Mouse (Mus musculus): ENCODE results near the gene Rln1. TPM values are rescaled to one million over a fixed set of nuclear protein-coding genes. Genes with fewer than 3 reads are reported as not detected.

Gene Rln1
- polyA plus RNA-seq, 1 experiment from 2014 or later = 2.2 TPM

DNA sequence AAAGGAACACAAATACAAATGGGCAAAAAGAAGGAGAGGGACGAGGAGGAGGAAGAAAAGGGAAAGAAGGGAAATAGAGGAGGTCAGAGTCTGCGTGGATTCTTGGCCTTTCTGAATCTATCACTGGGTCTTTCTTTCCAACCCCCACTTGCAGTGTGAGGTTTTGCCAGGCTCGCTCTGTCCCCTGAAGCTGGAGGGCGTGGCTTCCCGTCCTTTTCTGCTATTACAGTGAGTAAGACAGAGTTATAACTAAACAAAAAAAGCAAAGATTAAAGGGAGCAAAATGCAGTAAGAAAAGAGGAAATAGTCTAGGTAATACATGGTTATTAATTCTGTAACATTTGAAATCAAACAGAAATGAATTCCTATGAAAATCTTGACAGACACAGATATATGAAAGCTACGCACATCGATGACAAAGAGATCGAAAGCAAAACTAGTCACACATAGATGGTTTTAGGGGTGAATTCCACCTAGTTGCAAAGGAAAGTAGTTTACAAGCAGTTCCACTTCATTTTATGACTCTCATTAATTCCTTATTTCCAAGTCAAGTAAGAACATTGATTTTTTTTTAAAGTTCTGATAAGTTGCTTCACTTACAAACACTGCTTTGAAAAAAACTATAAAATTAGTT is 10.9 kb downstream of the Rln1 start:
- Histone ChIP-seq H3K27ac (replicated peaks) (no peak overlapping the region), H3K36me3 (no peaks in the 10 kb centered on the region), H3K4me1 (replicated peaks) (peaks cover 7% of the 10 kb centered on the region), H3K9me3 (no peaks in the 10 kb centered on the region), H3K4me3 (no peak overlapping the region), H3K9ac (no peak overlapping the region), H3K4me2 (no peak overlapping the region), H3K27me3 (peaks cover 6% of the 10 kb centered on the region; the same call in 1 of the 2 replicates)
- WGBS = 78% methylated on average over 8 of the region's 8 CpGs
- ATAC-seq (ENCODE audit: low read depth) = no peak

GRCm38 (mm10) chr19:29312661-29313060 is 21.8 kb downstream of the Rln1 start:
- Histone ChIP-seq H3K4me2 (no peak overlapping the region), H3K4me3 (no peak overlapping the region), H3K4me1 (replicated peaks) (no peaks in the 10 kb centered on the region; the same call in 1 of the 2 replicates), H3K27me3 (no peaks in the 10 kb centered on the region), H3K9me3 (peaks cover 17% of the 10 kb centered on the region), H3K27ac (replicated peaks) (no peak overlapping the region), H3K36me3 (peaks cover 51% of the 10 kb centered on the region), H3K9ac (no peak overlapping the region)
- 55% methylated on average over 7 of the region's 7 CpGs for WGBS
- ATAC-seq (ENCODE audit: low read depth) = no peak

- Histone ChIP-seq H3K27me3 (no peaks in the 10 kb centered on the region), H3K4me2 (no peak overlapping the region), H3K9me3 (peaks cover 8% of the 10 kb centered on the region), H3K9ac (no peak overlapping the region), H3K4me3 (no peak overlapping the region), H3K4me1 (replicated peaks) (no peaks in the 10 kb centered on the region; the same call in 1 of the 2 replicates), H3K36me3 (peaks cover 54% of the 10 kb centered on the region), H3K27ac (replicated peaks) (no peak overlapping the region)
- no peak for ATAC-seq (ENCODE audit: low read depth)
- WGBS = 89% methylated on average over 8 of the region's 8 CpGs
Observed at GRCm38 (mm10) chr19:29311791-29312190, 22.7 kb downstream of the Rln1 start.

- ATAC-seq (ENCODE audit: low read depth) = no peak
Observed at GRCm38 (mm10) chr19:29308832-29309231, 25.6 kb downstream of the Rln1 start.

DNA sequence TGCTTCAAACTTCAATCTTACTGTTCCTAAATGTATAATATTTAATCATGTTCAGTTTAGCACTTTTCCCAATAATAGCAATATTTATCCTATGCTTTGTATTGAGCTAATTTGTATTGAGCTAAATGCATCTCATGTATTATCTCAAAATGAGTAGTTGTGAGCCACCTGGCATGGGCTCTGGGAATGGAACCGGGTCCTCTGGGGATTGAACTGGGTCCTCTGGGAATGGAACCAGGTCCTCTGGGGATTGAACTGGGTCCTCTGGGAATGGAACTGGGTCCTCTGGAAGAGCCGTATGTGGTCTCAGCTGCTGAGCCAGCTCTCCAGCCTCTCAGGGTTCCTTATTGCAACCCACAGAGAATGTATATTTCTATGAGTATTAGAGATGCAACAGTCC is 32.4 kb downstream of the Rln1 start:
- Histone ChIP-seq H3K4me1 (replicated peaks) (no peaks in the 10 kb centered on the region), H3K27ac (replicated peaks) (no peak overlapping the region), H3K9me3 (no peaks in the 10 kb centered on the region), H3K4me3 (no peak overlapping the region), H3K27me3 (no peaks in the 10 kb centered on the region), H3K9ac (no peak overlapping the region), H3K4me2 (no peak overlapping the region), H3K36me3 (peaks cover 65% of the 10 kb centered on the region)
- ATAC-seq (ENCODE audit: low read depth) = no peak
- 94% methylated on average over 2 of the region's 2 CpGs for WGBS

More at GRCm38 (mm10) chr19:29308832-29309231, 25.6 kb downstream of the Rln1 start:
- Histone ChIP-seq H3K4me1 (replicated peaks) (no peaks in the 10 kb centered on the region; the same call in 1 of the 2 replicates), H3K27ac (replicated peaks) (no peak overlapping the region), H3K9me3 (no peaks in the 10 kb centered on the region), H3K4me2 (no peak overlapping the region), H3K36me3 (peaks cover 56% of the 10 kb centered on the region), H3K27me3 (no peaks in the 10 kb centered on the region), H3K9ac (no peak overlapping the region), H3K4me3 (no peak overlapping the region)

- no peaks in the 10 kb centered on the region for H3K27me3 ChIP-seq
- H3K36me3 ChIP-seq = peaks cover 70% of the 10 kb centered on the region
- H3K4me1 ChIP-seq (replicated peaks) = no peaks in the 10 kb centered on the region
- H3K27ac ChIP-seq (replicated peaks) = no peak overlapping the region
- H3K9ac ChIP-seq = no peak overlapping the region
- no peak overlapping the region for H3K4me2 ChIP-seq
- WGBS = 90% methylated on average over 13 of the region's 13 CpGs
- H3K9me3 ChIP-seq = no peaks in the 10 kb centered on the region
- no peak overlapping the region for H3K4me3 ChIP-seq
- ATAC-seq (ENCODE audit: low read depth) = no peak
Observed at GRCm38 (mm10) chr19:29300919-29301318, 33.6 kb downstream of the Rln1 start.

DNA sequence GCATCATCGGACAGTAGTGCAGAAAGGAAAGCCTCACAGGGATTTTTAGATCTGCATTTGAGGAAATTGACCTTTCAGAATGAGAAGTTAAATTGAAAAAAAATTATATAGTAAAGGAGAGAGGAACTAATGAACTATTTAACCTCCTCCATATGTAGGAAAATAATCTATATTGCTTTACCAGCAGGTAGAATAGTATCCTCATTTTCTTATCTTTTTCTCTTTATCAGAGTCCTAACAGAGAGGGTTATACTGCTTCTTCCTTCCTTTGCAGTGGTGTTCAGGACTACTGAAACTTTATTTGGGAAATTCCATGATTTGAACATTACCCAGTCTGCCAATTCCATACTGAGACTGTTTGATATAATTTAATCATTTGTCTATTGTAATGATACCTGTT is 37.1 kb downstream of the Rln1 start:
- H3K9ac ChIP-seq = no peak overlapping the region
- no peaks in the 10 kb centered on the region for H3K9me3 ChIP-seq
- H3K27ac ChIP-seq (replicated peaks) = no peak overlapping the region
- no peaks in the 10 kb centered on the region for H3K27me3 ChIP-seq
- 93% methylated on average over 1 of the region's 1 CpGs for WGBS
- ATAC-seq (ENCODE audit: low read depth) = no peak
- no peaks in the 10 kb centered on the region for H3K4me1 ChIP-seq (replicated peaks)
- H3K4me3 ChIP-seq = no peak overlapping the region
- H3K36me3 ChIP-seq = peaks cover 65% of the 10 kb centered on the region
- no peak overlapping the region for H3K4me2 ChIP-seq

GRCm38 (mm10) chr19:29296166-29296565 is 38.3 kb downstream of the Rln1 start:
- Histone ChIP-seq H3K4me3 (no peak overlapping the region), H3K27ac (replicated peaks) (no peak overlapping the region), H3K9ac (no peak overlapping the region), H3K36me3 (peaks cover 70% of the 10 kb centered on the region), H3K4me1 (replicated peaks) (no peaks in the 10 kb centered on the region), H3K9me3 (no peaks in the 10 kb centered on the region), H3K4me2 (no peak overlapping the region), H3K27me3 (no peaks in the 10 kb centered on the region)
- no peak for ATAC-seq (ENCODE audit: low read depth)

- no peaks in the 10 kb centered on the region for H3K27me3 ChIP-seq
- H3K27ac ChIP-seq (replicated peaks) = no peak overlapping the region
- no peaks in the 10 kb centered on the region for H3K4me1 ChIP-seq (replicated peaks)
- no peak overlapping the region for H3K9ac ChIP-seq
- H3K36me3 ChIP-seq = peaks cover 67% of the 10 kb centered on the region
- 57% methylated on average over 2 of the region's 2 CpGs for WGBS
- no peak for ATAC-seq (ENCODE audit: low read depth)
- no peak overlapping the region for H3K4me2 ChIP-seq
- no peak overlapping the region for H3K4me3 ChIP-seq
- no peaks in the 10 kb centered on the region for H3K9me3 ChIP-seq
Observed at GRCm38 (mm10) chr19:29294756-29295155, 39.7 kb downstream of the Rln1 start.

- H3K27me3 ChIP-seq = no peaks in the 10 kb centered on the region
- H3K4me3 ChIP-seq = no peak overlapping the region
- H3K36me3 ChIP-seq = peaks cover 56% of the 10 kb centered on the region
- H3K4me1 ChIP-seq (replicated peaks) = no peaks in the 10 kb centered on the region
- H3K4me2 ChIP-seq = no peak overlapping the region
- no peaks in the 10 kb centered on the region for H3K9me3 ChIP-seq
- WGBS = 80% methylated on average over 4 of the region's 4 CpGs
- H3K27ac ChIP-seq (replicated peaks) = no peak overlapping the region
- no peak overlapping the region for H3K9ac ChIP-seq
- no peak for ATAC-seq (ENCODE audit: low read depth)
Observed at GRCm38 (mm10) chr19:29292546-29292945, 41.9 kb downstream of the Rln1 start.

GRCm38 (mm10) chr19:29291532-29291931 is 42.9 kb downstream of the Rln1 start:
- H3K27me3 ChIP-seq = no peaks in the 10 kb centered on the region
- peaks cover 50% of the 10 kb centered on the region for H3K36me3 ChIP-seq
- no peak overlapping the region for H3K9ac ChIP-seq
- no peak overlapping the region for H3K27ac ChIP-seq (replicated peaks)
- no peak overlapping the region for H3K4me3 ChIP-seq
- 89% methylated on average over 14 of the region's 14 CpGs for WGBS
- no peaks in the 10 kb centered on the region for H3K4me1 ChIP-seq (replicated peaks)
- no peak for ATAC-seq (ENCODE audit: low read depth)
- no peak overlapping the region for H3K4me2 ChIP-seq
- H3K9me3 ChIP-seq = no peaks in the 10 kb centered on the region

GRCm38 (mm10) chr19:29287863-29288262 is 46.6 kb downstream of the Rln1 start:
- H3K27me3 ChIP-seq = no peaks in the 10 kb centered on the region
- WGBS = 72% methylated on average over 8 of the region's 8 CpGs

DNA sequence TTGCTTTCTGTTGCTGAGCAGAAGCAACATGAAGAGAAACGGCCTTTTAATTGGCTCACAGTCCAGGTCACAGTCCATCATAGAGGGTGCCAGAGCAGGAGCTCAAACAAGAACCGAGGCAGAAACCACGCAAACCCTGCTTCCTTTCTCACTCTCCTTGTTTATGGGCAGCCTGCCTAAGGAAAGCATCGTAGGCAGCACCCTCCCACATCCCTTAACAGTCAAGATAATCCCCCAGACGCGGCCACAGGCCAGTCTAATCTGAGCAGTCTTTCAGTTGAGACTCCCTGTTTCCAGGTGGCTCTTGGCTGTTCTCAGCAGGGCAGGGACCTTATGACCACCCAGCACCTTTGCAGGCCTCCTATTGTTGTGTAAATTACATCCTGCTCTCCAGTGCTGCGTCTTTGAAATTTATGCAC is 49.0 kb downstream of the Rln1 start:
- peaks cover 6% of the 10 kb centered on the region; the same call in 1 of the 2 replicates for H3K4me1 ChIP-seq (replicated peaks)
- H3K9me3 ChIP-seq = no peaks in the 10 kb centered on the region
- H3K36me3 ChIP-seq = peaks cover 39% of the 10 kb centered on the region
- H3K4me2 ChIP-seq = no peak overlapping the region
- ATAC-seq (ENCODE audit: low read depth) = no peak
- no peak overlapping the region for H3K9ac ChIP-seq
- no peaks in the 10 kb centered on the region for H3K27me3 ChIP-seq
- no peak overlapping the region for H3K27ac ChIP-seq (replicated peaks)
- 27% methylated on average over 7 of the region's 7 CpGs for WGBS
- no peak overlapping the region for H3K4me3 ChIP-seq

More at GRCm38 (mm10) chr19:29287863-29288262, 46.6 kb downstream of the Rln1 start:
- H3K36me3 ChIP-seq = peaks cover 50% of the 10 kb centered on the region
- no peak overlapping the region for H3K27ac ChIP-seq (replicated peaks)
- H3K4me1 ChIP-seq (replicated peaks) = peaks cover 6% of the 10 kb centered on the region; the same call in 1 of the 2 replicates
- H3K4me3 ChIP-seq = no peak overlapping the region
- no peak overlapping the region for H3K4me2 ChIP-seq
- ATAC-seq (ENCODE audit: low read depth) = no peak
- no peak overlapping the region for H3K9ac ChIP-seq
- no peaks in the 10 kb centered on the region for H3K9me3 ChIP-seq
